Mouse (Mus musculus): ENCODE measurements at regions not wholly inside any gene's neighbourhood (a gene's known extent, or its start where the extent isn't known, plus 50 kb on each side); places are given as distances from the start of the nearest gene placed in this dataset.

- TF ChIP-seq CTCF (IDR thresholded peaks at IDR 0.05) (no peak), POLR2A (IDR thresholded peaks at IDR 0.05; ENCODE audit: insufficient read depth, low read depth, low read length) (no peak), EP300 (IDR thresholded peaks at IDR 0.05; ENCODE audit: insufficient read depth, low read depth, low read length) (no peak)
Measured at GRCm38 (mm10) chr3:150431291-150431690, 1006.4 kb upstream of the Adgrl4 start.
